21 mouse cellular contexts compared by ENCODE assay signal in genomic region chr13:72937246-72937645, GRCm38 (mm10).
DNase-seq lines count a peak whose midpoint lies in the region; ATAC-seq and TF ChIP-seq lines count a peak whose summit lies in the region.
"Had no signal": no experiment of that assay in that cellular context is flagged by ENCODE, and none has a peak within 500 bp of the region (broad histone marks: within the 10 kb centered on the region; RNA-seq: fewer than 3 reads in every experiment).

No protein-coding gene starts in this region.

- no peak overlapping the region for H3K4me2 ChIP-seq in hindbrain, postnatal 0 days (ENCODE audit: low read depth, low read length)
- no peak overlapping the region for H3K4me2 ChIP-seq in hindbrain, embryonic 16.5 days (ENCODE audit: low read length)
- H3K4me2 ChIP-seq: embryonic facial prominence, embryonic 13.5 days; forebrain, embryonic 12.5 days; hindbrain, embryonic 13.5 days had no signal

- no peak overlapping the region for H3K27ac ChIP-seq in hindbrain, postnatal 0 days
- no peak overlapping the region for H3K27ac ChIP-seq in hindbrain, embryonic 16.5 days (ENCODE audit: low read depth, low read length)
- H3K27ac ChIP-seq: embryonic facial prominence, embryonic 13.5 days; forebrain, embryonic 12.5 days; hindbrain, embryonic 13.5 days had no signal

- H3K36me3 ChIP-seq in hindbrain, postnatal 0 days (ENCODE audit: insufficient read depth, low read length) = no peaks in the 10 kb centered on the region
- no peaks in the 10 kb centered on the region for H3K36me3 ChIP-seq in hindbrain, embryonic 16.5 days (ENCODE audit: control insufficient read depth, insufficient read depth, low read length)
- H3K36me3 ChIP-seq: embryonic facial prominence, embryonic 13.5 days; forebrain, embryonic 12.5 days; G1E; hindbrain, embryonic 13.5 days had no signal

- H3K4me3 ChIP-seq in hindbrain, postnatal 0 days (ENCODE audit: low read length) = no peak overlapping the region
- H3K4me3 ChIP-seq in hindbrain, embryonic 16.5 days (ENCODE audit: low read length) = no peak overlapping the region
- H3K4me3 ChIP-seq: embryonic facial prominence, embryonic 13.5 days; forebrain, embryonic 12.5 days; hindbrain, embryonic 13.5 days had no signal

- H3K9me3 ChIP-seq in hindbrain, postnatal 0 days (ENCODE audit: low read length) = no peaks in the 10 kb centered on the region
- no peaks in the 10 kb centered on the region for H3K9me3 ChIP-seq in hindbrain, embryonic 16.5 days (ENCODE audit: control insufficient read depth, low read length)
- H3K9me3 ChIP-seq: embryonic facial prominence, embryonic 13.5 days; forebrain, embryonic 12.5 days; hindbrain, embryonic 13.5 days had no signal

- H3K4me1 ChIP-seq in hindbrain, postnatal 0 days (ENCODE audit: insufficient read depth, low read length) = no peaks in the 10 kb centered on the region
- H3K4me1 ChIP-seq in hindbrain, embryonic 16.5 days (ENCODE audit: control insufficient read depth, insufficient read depth, low read depth, low read length) = no peaks in the 10 kb centered on the region
- H3K4me1 ChIP-seq: embryonic facial prominence, embryonic 13.5 days; forebrain, embryonic 12.5 days had no signal

- ATAC-seq in hindbrain, postnatal 0 days = 0 out of 2 replicates have a peak, but pooled peaks have one; percentile 52
- no peak; the same call in 1 of the 2 replicates for ATAC-seq in hindbrain, embryonic 16.5 days
- ATAC-seq: CD4-positive, CD25-positive, alpha-beta regulatory T cell, adult 4 months; forebrain, embryonic 16.5 days; intestine, embryonic 16.5 days had no signal

- no peak for TF ChIP-seq CTCF in hindbrain, postnatal 0 days (IDR thresholded peaks at IDR 0.05; ENCODE audit: low read depth)

- peak; percentile 14 for DNase-seq in cerebellum, adult 11-12 months
- DNase-seq in cerebellum, postnatal 4 days (ENCODE audit: low spot score in 2 of 2) = no peak
- peak; percentile 40 for DNase-seq in hindbrain, postnatal 0 days (ENCODE audit: low spot score)
- DNase-seq in cerebellum, adult 8-10 months = peak; percentile 2
- DNase-seq in cerebellum, postnatal 14 days = peak; percentile 60 to 73
- DNase-seq in frontal cortex, postnatal 10 days (ENCODE audit: low spot score in 2 of 2) = no peak
- no peak for DNase-seq in liver
- DNase-seq: adrenal gland, adult 8-10 months; adrenal gland, postnatal 36 days; B cell, adult 2 months; gastrocnemius, postnatal 25 days; heart, postnatal 10 days; kidney, adult 2 months had no signal

- 71% methylated on average over 4 of the region's 4 CpGs for WGBS in hindbrain, postnatal 0 days
- 81% methylated on average over 4 of the region's 4 CpGs for WGBS in hindbrain, embryonic 16.5 days

- no peaks in the 10 kb centered on the region for H3K27me3 ChIP-seq in hindbrain, postnatal 0 days (ENCODE audit: insufficient read depth, low read length)
- no peaks in the 10 kb centered on the region for H3K27me3 ChIP-seq in hindbrain, embryonic 16.5 days (replicated peaks; ENCODE audit: control insufficient read depth, insufficient read depth, low read length)

- H3K9ac ChIP-seq in hindbrain, postnatal 0 days (replicated peaks; ENCODE audit: low read length) = no peak overlapping the region
- no peak overlapping the region for H3K9ac ChIP-seq in hindbrain, embryonic 16.5 days (ENCODE audit: low read depth, low read length)
- H3K9ac ChIP-seq: embryonic facial prominence, embryonic 13.5 days; forebrain, embryonic 12.5 days; hindbrain, embryonic 13.5 days had no signal

Comparison
In these comparisons a context has a peak if more than half of its experiments do, and no peak if none do; other contexts are left out.
1. DNase-seq: peak in cerebellum, adult 11-12 months (single experiment), hindbrain, postnatal 0 days (single experiment), cerebellum, adult 8-10 months (single experiment) and cerebellum, postnatal 14 days (2 of 2); none in cerebellum, postnatal 4 days (0 of 2), frontal cortex, postnatal 10 days (0 of 2) and liver (single experiment).